Mouse (Mus musculus) bone marrow, adult 2 months (tissue): ENCODE data around the gene Mup3. TPM values are rescaled to one million over a fixed set of nuclear protein-coding genes. Genes with fewer than 3 reads are reported as not detected.
"Not testable (repeated sequence)": the region's sequence is repeated elsewhere in the genome, so short reads cannot be mapped to it uniquely, and the experiment has no call there.

ENCODE experiments used
- H3K27ac ChIP-seq: fragments of 200-500 bp; 2 replicates; pipeline ENCODE4 v1.5.1; 2012; ENCODE audit warnings: low read depth, mild to moderate bottlenecking, control low read depth, inconsistent platforms, low read length; ENCODE audit not compliant: control insufficient read depth, poor library complexity, insufficient read depth
- H3K4me1 ChIP-seq: fragments of 200-500 bp; 2 replicates; pipeline ENCODE4 v1.6.1; 2011; ENCODE audit warnings: low read length; ENCODE audit not compliant: control insufficient read depth, insufficient read depth
- H3K4me3 ChIP-seq: fragments of 200-500 bp; replicated peaks from 2 replicates; pipeline ENCODE3; 2011; ENCODE audit warnings: mild to moderate bottlenecking, low read depth, low read length, control low read depth; ENCODE audit not compliant: control insufficient read depth
- CTCF ChIP-seq: fragments of 200-500 bp; IDR thresholded peaks from 2 replicates; pipeline ENCODE4 v1.5.1; 2011; ENCODE audit warnings: low read length, control low read depth; ENCODE audit not compliant: control insufficient read depth, insufficient read depth
- POLR2A ChIP-seq: fragments of 200-500 bp; IDR thresholded peaks from 2 replicates; pipeline ENCODE4 v1.6.1; 2011; ENCODE audit warnings: low read depth, mild to moderate bottlenecking, control low read depth, low read length, borderline replicate concordance; ENCODE audit not compliant: control insufficient read depth
- WGBS: fragments of 180-500 bp; shearing (Covaris S2); methylation state at CpG from one replicate; pipeline ENCODE4 v1.1.7; 2018; 5-methylcytosine and 5-hydroxymethylcytosine counted together
- polyA plus RNA-seq: library from polyadenylated mRNA; stranded (reverse); fragments of >200 nt; gene quantifications from 2 replicates; pipeline ENCODE4 v1.2.4, GENCODE M21; 2011; ENCODE audit warnings: low replicate concordance; ENCODE audit not compliant: missing spikeins, insufficient read depth, insufficient read length

Mup3 gene
- 32.1 and 139 TPM in 2 replicates for polyA plus RNA-seq

GRCm38 (mm10) chr4:62087241-62087640, at the start of gene Mup3:
Mup3 (minus strand) TSS chr4:62087342.
- WGBS, result 58% methylated on average over 2 of the region's 2 CpGs
- Histone ChIP-seq H3K27ac (no peak within 1 kb of the TSS), H3K4me1 (no peaks in the 10 kb centered on the region), H3K4me3 (no peak within 1 kb of the TSS)
- TF ChIP-seq POLR2A, result no peak
- no peak for TF ChIP-seq CTCF

- WGBS, result 61% methylated on average over 7 of the region's 7 CpGs
- TF ChIP-seq POLR2A, result no peak
- TF ChIP-seq CTCF, result no peak
- Histone ChIP-seq H3K4me1 (no peaks in the 10 kb centered on the region), H3K4me3 (no peak overlapping the region), H3K27ac (no peak overlapping the region)
These were observed 46.6 kb upstream of the Mup3 start for GRCm38 (mm10) chr4:62133706-62134105.

- H3K4me3 ChIP-seq, H3K4me1 ChIP-seq, H3K27ac ChIP-seq: not testable (repeated sequence)
- 56% methylated on average over 2 of the region's 2 CpGs for WGBS
These were observed 16.2 kb upstream of the Mup3 start for GRCm38 (mm10) chr4:62103366-62103765.

- 71% methylated on average over 2 of the region's 2 CpGs for WGBS
- no peak for TF ChIP-seq CTCF
- no peak for TF ChIP-seq POLR2A
- H3K4me3 ChIP-seq, result no peak overlapping the region
- no peaks in the 10 kb centered on the region for H3K4me1 ChIP-seq
- H3K27ac ChIP-seq, result no peak overlapping the region
These were observed 811 bp upstream of the Mup3 start for GRCm38 (mm10) chr4:62087953-62088352.

- no peak for TF ChIP-seq CTCF
- no peak for TF ChIP-seq POLR2A
- Histone ChIP-seq H3K4me1 (no peaks in the 10 kb centered on the region), H3K4me3 (no peak overlapping the region), H3K27ac (no peak overlapping the region)
These were observed 4.4 kb downstream of the Mup3 start for GRCm38 (mm10) chr4:62082755-62083154.

GRCm38 (mm10) chr4:62075126-62075525, 12.0 kb downstream of the Mup3 start:
- Histone ChIP-seq H3K4me1 (no peaks in the 10 kb centered on the region), H3K27ac (no peak overlapping the region), H3K4me3 (no peak overlapping the region)
- TF ChIP-seq CTCF (no peak), POLR2A (no peak)
- WGBS, result 57% methylated on average over 3 of the region's 3 CpGs

GRCm38 (mm10) chr4:62054780-62055179, 32.4 kb downstream of the Mup3 start:
- WGBS, result 66% methylated on average over 2 of the region's 2 CpGs
- not testable (repeated sequence) for H3K4me1 ChIP-seq, H3K4me3 ChIP-seq, H3K27ac ChIP-seq

- not testable (repeated sequence) for H3K4me1 ChIP-seq, H3K27ac ChIP-seq, H3K4me3 ChIP-seq
- WGBS, result 75% methylated on average over 3 of the region's 3 CpGs
These were observed 33.1 kb downstream of the Mup3 start, which contains the start of gene Mup20 for GRCm38 (mm10) chr4:62054058-62054457. Mup20 (minus strand) TSS chr4:62054158.

Other genes starting within 250 kb of the Mup3 start
- gene Mup20, start 33.2 kb downstream of the Mup3 start, polyA plus RNA-seq, result 13.1 and 68.0 TPM in 2 replicates
- not detected in 2 replicates for gene Mup21, start 63.5 kb upstream of the Mup3 start, polyA plus RNA-seq
- 1.00 TPM in 1 of 2 replicates, not detected in the other for gene Zfp37, start 143.7 kb upstream of the Mup3 start, polyA plus RNA-seq
- 7.8 and 13.3 TPM in 2 replicates for gene Slc31a2, start 175.2 kb upstream of the Mup3 start, polyA plus RNA-seq